Mouse (Mus musculus) stomach, embryonic 14.5 days (tissue): ENCODE measurements at regions not wholly inside any gene's neighbourhood (a gene's known extent, or its start where the extent isn't known, plus 50 kb on each side); places are given as distances from the start of the nearest gene placed in this dataset.

Experiments
- ATAC-seq: fragments of 200-750 bp; cut with Nextera tagmentation; 2 replicates; pipeline ENCODE4 v1.8.0; 2017; ENCODE audit warnings: low read depth, moderate TSS enrichment; ENCODE audit not compliant: insufficient number of reproducible peaks, insufficient read depth, low FRiP score
- H3K27ac ChIP-seq: fragments of 300-500 bp; sonication (generic); 2 replicates; pipeline ENCODE4 v1.5.1; 2014; ENCODE audit warnings: mild to moderate bottlenecking, low read length, moderate library complexity, mixed read lengths
- H3K27me3 ChIP-seq: fragments of 300-500 bp; sonication (generic); 2 replicates; pipeline ENCODE4 v1.6.1; 2014; ENCODE audit warnings: low read length, control low read depth, mixed read lengths; ENCODE audit not compliant: control insufficient read depth, insufficient read depth
- H3K36me3 ChIP-seq: fragments of 300-500 bp; sonication (generic); 2 replicates; pipeline ENCODE4 v1.6.1; 2014; ENCODE audit warnings: mild to moderate bottlenecking, control low read depth, low read length, moderate library complexity, mixed read lengths; ENCODE audit not compliant: control insufficient read depth, insufficient read depth
- H3K4me1 ChIP-seq: fragments of 300-500 bp; sonication (generic); 2 replicates; pipeline ENCODE4 v1.6.1; 2014; ENCODE audit warnings: low read length, control low read depth, mixed read lengths; ENCODE audit not compliant: control insufficient read depth, insufficient read depth
- H3K4me2 ChIP-seq: fragments of 300-500 bp; sonication (generic); replicated peaks from 2 replicates; pipeline ENCODE4 v1.6.1; 2014; ENCODE audit warnings: low read depth, low read length, control low read depth
- H3K4me3 ChIP-seq: fragments of 300-500 bp; sonication (generic); 2 replicates; pipeline ENCODE4 v1.5.1; 2014; ENCODE audit warnings: low read depth, low read length, control low read depth
- H3K9ac ChIP-seq: fragments of 300-500 bp; sonication (generic); replicated peaks from 2 replicates; pipeline ENCODE4 v1.6.1; 2014; ENCODE audit warnings: low read depth, mild to moderate bottlenecking, control low read depth, low read length, moderate library complexity, mixed read lengths
- H3K9me3 ChIP-seq: fragments of 300-500 bp; sonication (generic); 2 replicates; pipeline ENCODE4 v1.6.1; 2016; ENCODE audit warnings: low read depth, low read length, control low read depth; ENCODE audit not compliant: control insufficient read depth
- WGBS: fragments of 180-500 bp; shearing (Covaris S2); extraction: QIAGEN DNeasy Blood & Tissue Kit; methylation state at CpG from one replicate; pipeline ENCODE4 v1.1.7; 2014; 5-methylcytosine and 5-hydroxymethylcytosine counted together

GRCm38 (mm10) chr5:101523902-101524301 is 140.9 kb downstream of the Nkx6-1 start:
- H3K4me1 ChIP-seq: no peaks in the 10 kb centered on the region
- ATAC-seq: no peak
- 43% methylated on average over 7 of the region's 7 CpGs for WGBS
- no peak overlapping the region for H3K4me3 ChIP-seq
- no peaks in the 10 kb centered on the region for H3K9me3 ChIP-seq
- H3K4me2 ChIP-seq: no peak overlapping the region
- H3K27ac ChIP-seq: no peak overlapping the region
- no peaks in the 10 kb centered on the region for H3K27me3 ChIP-seq
- no peaks in the 10 kb centered on the region for H3K36me3 ChIP-seq
- H3K9ac ChIP-seq: no peak overlapping the region

- H3K36me3 ChIP-seq: no peaks in the 10 kb centered on the region
- no peaks in the 10 kb centered on the region for H3K9me3 ChIP-seq
- H3K4me3 ChIP-seq: no peak overlapping the region
- no peak overlapping the region for H3K9ac ChIP-seq
- WGBS: 53% methylated on average over 6 of the region's 7 CpGs
- H3K4me2 ChIP-seq: no peak overlapping the region
- H3K27me3 ChIP-seq: no peaks in the 10 kb centered on the region
- no peaks in the 10 kb centered on the region for H3K4me1 ChIP-seq
- H3K27ac ChIP-seq: no peak overlapping the region
- no peak for ATAC-seq
These were observed 141.3 kb downstream of the Nkx6-1 start for GRCm38 (mm10) chr5:101523490-101523889.

- Histone ChIP-seq H3K27me3 (no peaks in the 10 kb centered on the region), H3K27ac (no peak overlapping the region), H3K36me3 (no peaks in the 10 kb centered on the region), H3K4me1 (no peaks in the 10 kb centered on the region), H3K9ac (no peak overlapping the region), H3K4me3 (no peak overlapping the region), H3K9me3 (no peaks in the 10 kb centered on the region), H3K4me2 (no peak overlapping the region)
- 50% methylated on average over 9 of the region's 9 CpGs for WGBS
- ATAC-seq: no peak
These were observed 143.7 kb downstream of the Nkx6-1 start for GRCm38 (mm10) chr5:101520935-101521655.

- Histone ChIP-seq H3K9me3 (no peaks in the 10 kb centered on the region), H3K4me1 (no peaks in the 10 kb centered on the region), H3K27ac (no peak overlapping the region), H3K4me3 (no peak overlapping the region), H3K36me3 (no peaks in the 10 kb centered on the region), H3K4me2 (no peak overlapping the region), H3K27me3 (no peaks in the 10 kb centered on the region), H3K9ac (no peak overlapping the region)
- 56% methylated on average over 14 of the region's 14 CpGs for WGBS
- no peak for ATAC-seq
These were observed 145.8 kb downstream of the Nkx6-1 start for GRCm38 (mm10) chr5:101518791-101519547.

GRCm38 (mm10) chr5:101497698-101498048 is 167.1 kb downstream of the Nkx6-1 start:
- H3K9me3 ChIP-seq: no peaks in the 10 kb centered on the region
- no peaks in the 10 kb centered on the region for H3K36me3 ChIP-seq
- no peak for ATAC-seq
- 88% methylated on average over 14 of the region's 14 CpGs for WGBS
- no peak overlapping the region for H3K9ac ChIP-seq
- no peaks in the 10 kb centered on the region for H3K27me3 ChIP-seq
- no peaks in the 10 kb centered on the region for H3K4me1 ChIP-seq
- no peak overlapping the region for H3K4me3 ChIP-seq
- no peak overlapping the region for H3K27ac ChIP-seq
- no peak overlapping the region for H3K4me2 ChIP-seq

GRCm38 (mm10) chr5:101496924-101497697 is 167.7 kb downstream of the Nkx6-1 start:
- H3K4me1 ChIP-seq: no peaks in the 10 kb centered on the region
- no peak for ATAC-seq
- no peaks in the 10 kb centered on the region for H3K36me3 ChIP-seq
- 46% methylated on average over 16 of the region's 16 CpGs for WGBS
- H3K4me3 ChIP-seq: no peak overlapping the region
- no peak overlapping the region for H3K4me2 ChIP-seq
- H3K27me3 ChIP-seq: no peaks in the 10 kb centered on the region
- no peak overlapping the region for H3K27ac ChIP-seq
- no peak overlapping the region for H3K9ac ChIP-seq
- no peaks in the 10 kb centered on the region for H3K9me3 ChIP-seq

- Histone ChIP-seq H3K27me3 (no peaks in the 10 kb centered on the region), H3K9ac (no peak overlapping the region), H3K27ac (no peak overlapping the region), H3K36me3 (no peaks in the 10 kb centered on the region), H3K9me3 (no peaks in the 10 kb centered on the region), H3K4me3 (no peak overlapping the region), H3K4me2 (no peak overlapping the region), H3K4me1 (no peaks in the 10 kb centered on the region)
- no peak for ATAC-seq
- 94% methylated on average over 9 of the region's 9 CpGs for WGBS
These were observed 168.6 kb downstream of the Nkx6-1 start for GRCm38 (mm10) chr5:101496161-101496560.

GRCm38 (mm10) chr5:101445792-101446191 is 219.0 kb downstream of the Nkx6-1 start:
- no peaks in the 10 kb centered on the region for H3K9me3 ChIP-seq
- H3K27me3 ChIP-seq: no peaks in the 10 kb centered on the region
- H3K27ac ChIP-seq: no peak overlapping the region
- 32% methylated on average over 10 of the region's 10 CpGs for WGBS
- no peak overlapping the region for H3K9ac ChIP-seq
- no peak for ATAC-seq
- H3K36me3 ChIP-seq: no peaks in the 10 kb centered on the region
- no peak overlapping the region for H3K4me2 ChIP-seq
- H3K4me3 ChIP-seq: no peak overlapping the region
- H3K4me1 ChIP-seq: no peaks in the 10 kb centered on the region
